Mouse (Mus musculus) effector memory CD4-positive, alpha-beta T cell, adult 5 months (primary cell): ENCODE results near the gene Bcat2. TPM values are rescaled to one million over a fixed set of nuclear protein-coding genes. Genes with fewer than 3 reads are reported as not detected.

ENCODE experiments used
- polyA plus RNA-seq: library from polyadenylated mRNA; unstranded; fragments of 100-300 nt; shearing (Covaris generic); gene quantifications from one replicate; pipeline ENCODE4 v1.2.1, GENCODE M21; 2017

Bcat2 gene
- polyA plus RNA-seq, result 38.4 TPM

GRCm38 (mm10) chr7:45570103-45570741 lies at the start of gene Bcat2:
Gene Bcat2 (plus strand): TSS chr7:45570153.

GRCm38 (mm10) chr7:45525809-45526473 lies 44.0 kb upstream of the Bcat2 start, which contains the start of the genes Ppp1r15a and Plekha4:
Gene Ppp1r15a (minus strand): TSS chr7:45526268.
Gene Plekha4 (plus strand): TSS chr7:45526330.

GRCm38 (mm10) chr7:45554744-45555143 lies 15.2 kb upstream of the Bcat2 start, which contains the start of gene Hsd17b14:
Gene Hsd17b14 (plus strand): TSS chr7:45554893.

GRCm38 (mm10) chr7:45617042-45617695 lies 47.2 kb downstream of the Bcat2 start, which contains the start of gene Fut1:
Gene Fut1 (plus strand): TSS chr7:45617289.

GRCm38 (mm10) chr7:45621443-45621842 lies 51.5 kb downstream of the Bcat2 start, which contains the start of gene Izumo1:
Gene Izumo1 (plus strand): TSS chr7:45621811.

GRCm38 (mm10) chr7:45627261-45627660 lies 57.3 kb downstream of the Bcat2 start, which contains the start of gene Rasip1:
Gene Rasip1 (plus strand): TSS chr7:45627488.

Other genes starting within 250 kb of the Bcat2 start
- 5.3 TPM for gene Trpm4, start 236.4 kb upstream of the Bcat2 start, polyA plus RNA-seq
- gene Hrc, start 234.9 kb upstream of the Bcat2 start, polyA plus RNA-seq, result not detected
- gene Ppfia3, start 203.1 kb upstream of the Bcat2 start, polyA plus RNA-seq, result 0.30 TPM
- not detected for gene Lin7b, start 199.6 kb upstream of the Bcat2 start, polyA plus RNA-seq
- gene Snrnp70, start 174.4 kb upstream of the Bcat2 start, polyA plus RNA-seq, result 207 TPM
- not detected for gene Kcna7, start 164.5 kb upstream of the Bcat2 start, polyA plus RNA-seq
- 0.19 TPM for gene Ntf5, start 156.5 kb upstream of the Bcat2 start, polyA plus RNA-seq
- gene Lhb, start 149.3 kb upstream of the Bcat2 start, polyA plus RNA-seq, result not detected
- gene Gys1, start 135.3 kb upstream of the Bcat2 start, polyA plus RNA-seq, result 5.5 TPM
- gene Ruvbl2, start 132.1 kb upstream of the Bcat2 start, polyA plus RNA-seq, result 32.9 TPM
- 2,431 TPM for gene Ftl1, start 110.3 kb upstream of the Bcat2 start, polyA plus RNA-seq
- 199 TPM for gene Bax, start 103.3 kb upstream of the Bcat2 start, polyA plus RNA-seq
- gene Tulp2, start 88.3 kb upstream of the Bcat2 start, polyA plus RNA-seq, result 2.3 TPM
- not detected for gene Gm45808, start 83.3 kb upstream of the Bcat2 start, polyA plus RNA-seq
- 0.60 TPM for gene Dhdh, start 81.3 kb upstream of the Bcat2 start, polyA plus RNA-seq
- 208 TPM for gene Nucb1, start 59.7 kb upstream of the Bcat2 start, polyA plus RNA-seq
- 868 TPM for gene Ppp1r15a, start 43.9 kb upstream of the Bcat2 start, polyA plus RNA-seq
- gene Plekha4, start 43.8 kb upstream of the Bcat2 start, polyA plus RNA-seq, result 0.39 TPM
- 0.64 TPM for gene Hsd17b14, start 15.3 kb upstream of the Bcat2 start, polyA plus RNA-seq
- gene Fgf21, start 45.3 kb downstream of the Bcat2 start, polyA plus RNA-seq, result not detected
- 0.21 TPM for gene Fut1, start 47.1 kb downstream of the Bcat2 start, polyA plus RNA-seq
- not detected for gene Izumo1, start 51.7 kb downstream of the Bcat2 start, polyA plus RNA-seq
- not detected for gene Rasip1, start 57.3 kb downstream of the Bcat2 start, polyA plus RNA-seq
- gene Mamstr, start 69.8 kb downstream of the Bcat2 start, polyA plus RNA-seq, result not detected
- gene Fut2, start 96.2 kb downstream of the Bcat2 start, polyA plus RNA-seq, result not detected
- gene Ntn5, start 113.9 kb downstream of the Bcat2 start, polyA plus RNA-seq, result not detected
- not detected for gene Sec1, start 124.2 kb downstream of the Bcat2 start, polyA plus RNA-seq
- 1.7 TPM for gene Car11, start 129.7 kb downstream of the Bcat2 start, polyA plus RNA-seq
- 13.8 TPM for gene Dbp, start 134.9 kb downstream of the Bcat2 start, polyA plus RNA-seq
- 1,532 TPM for gene Rpl18, start 145.3 kb downstream of the Bcat2 start, polyA plus RNA-seq
- 23.7 TPM for gene Sphk2, start 147.8 kb downstream of the Bcat2 start, polyA plus RNA-seq
- gene Fam83e, start 151.1 kb downstream of the Bcat2 start, polyA plus RNA-seq, result not detected
- gene Spaca4, start 155.7 kb downstream of the Bcat2 start, polyA plus RNA-seq, result not detected
- 0.21 TPM for gene Lmtk3, start 213.6 kb downstream of the Bcat2 start, polyA plus RNA-seq
- gene Sult2b1, start 214.5 kb downstream of the Bcat2 start, polyA plus RNA-seq, result 11.7 TPM
- 142 TPM for gene Cyth2, start 244.4 kb downstream of the Bcat2 start, polyA plus RNA-seq